Mouse (Mus musculus): ENCODE measurements at regions not wholly inside any gene's neighbourhood (a gene's known extent, or its start where the extent isn't known, plus 50 kb on each side); places are given as distances from the start of the nearest gene placed in this dataset.

GRCm38 (mm10) chr9:41880457-41880856 lies 243.6 kb downstream of the Sorl1 start:
- TF ChIP-seq CTCF (IDR thresholded peaks at IDR 0.05; ENCODE audit: low read depth, low read length) = no peak
- TF ChIP-seq GATA1 (IDR thresholded peaks at IDR 0.05; ENCODE audit: borderline replicate concordance, low read length) = no peak
- TF ChIP-seq TAL1 (conservative IDR thresholded peaks at IDR 0.05; ENCODE audit: low read depth, low read length) = no peak
- TF ChIP-seq POLR2AphosphoS5 (IDR thresholded peaks at IDR 0.05; ENCODE audit: insufficient replicate concordance, low read depth, low read length) = no peak
- no peak for TF ChIP-seq GATA2 (IDR thresholded peaks at IDR 0.05; ENCODE audit: borderline replicate concordance, low read depth, low read length)

All from G1E (cell line).